Comparison of ENCODE assay signal across 9 mouse cellular contexts in the genomic region with DNA sequence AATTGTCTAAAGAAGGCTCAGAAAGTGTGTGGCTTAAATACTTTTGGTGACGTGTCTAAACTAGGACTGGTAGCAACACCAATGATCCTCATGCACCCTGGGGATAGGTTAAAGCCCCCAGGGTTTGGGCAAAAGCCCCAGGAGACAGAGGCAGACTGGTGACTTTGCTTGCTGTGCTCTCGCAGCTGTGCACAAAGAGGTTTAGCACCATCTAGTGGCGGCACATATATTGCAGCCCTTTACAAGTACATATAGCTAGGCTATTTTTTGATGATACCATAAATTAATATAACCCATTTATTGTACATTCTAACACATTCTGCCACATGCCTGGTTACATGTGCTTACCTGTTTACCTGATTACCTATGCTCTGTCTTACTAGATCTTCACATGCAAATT.
DNase-seq lines count a peak whose midpoint lies in the region; ATAC-seq and TF ChIP-seq lines count a peak whose summit lies in the region.
"Had no signal": no experiment of that assay in that cellular context is flagged by ENCODE, and none has a peak within 500 bp of the region (broad histone marks: within the 10 kb centered on the region; RNA-seq: fewer than 3 reads in every experiment).

No protein-coding gene starts in this region.

- H3K27me3 ChIP-seq in embryonic facial prominence, embryonic 14.5 days (replicated peaks; ENCODE audit: control insufficient read depth, insufficient read depth, low read length): no peaks in the 10 kb centered on the region
- H3K27me3 ChIP-seq in hindbrain, embryonic 15.5 days: no peaks in the 10 kb centered on the region
- no peaks in the 10 kb centered on the region for H3K27me3 ChIP-seq in midbrain, embryonic 14.5 days (ENCODE audit: control insufficient read depth, insufficient read depth, low read length)
- H3K27me3 ChIP-seq: liver, embryonic 15.5 days had no signal

- TF ChIP-seq CTCF in left cerebral cortex, adult 2 months (IDR thresholded peaks at IDR 0.05): peak; percentile 79

- H3K9me3 ChIP-seq in embryonic facial prominence, embryonic 14.5 days (ENCODE audit: control insufficient read depth, low read length): no peaks in the 10 kb centered on the region
- no peaks in the 10 kb centered on the region for H3K9me3 ChIP-seq in hindbrain, embryonic 15.5 days
- no peaks in the 10 kb centered on the region for H3K9me3 ChIP-seq in midbrain, embryonic 14.5 days (ENCODE audit: control insufficient read depth, low read length)
- H3K9me3 ChIP-seq: liver, embryonic 15.5 days had no signal

- H3K27ac ChIP-seq in embryonic facial prominence, embryonic 14.5 days (replicated peaks; ENCODE audit: low read depth, low read length): no peak overlapping the region
- no peak overlapping the region for H3K27ac ChIP-seq in hindbrain, embryonic 15.5 days (replicated peaks)
- no peak overlapping the region for H3K27ac ChIP-seq in left cerebral cortex, adult 2 months
- no peak overlapping the region for H3K27ac ChIP-seq in midbrain, embryonic 14.5 days (replicated peaks; ENCODE audit: low read depth, low read length)
- H3K27ac ChIP-seq: liver, embryonic 15.5 days had no signal

- 0% methylated on average over 3 of the region's 3 CpGs for WGBS in embryonic facial prominence, embryonic 14.5 days
- WGBS in hindbrain, embryonic 15.5 days: 7% methylated on average over 3 of the region's 3 CpGs
- WGBS in midbrain, embryonic 14.5 days: 3% methylated on average over 3 of the region's 3 CpGs

- no peak overlapping the region for H3K4me2 ChIP-seq in embryonic facial prominence, embryonic 14.5 days (ENCODE audit: low read depth, low read length)
- no peak overlapping the region for H3K4me2 ChIP-seq in hindbrain, embryonic 15.5 days
- H3K4me2 ChIP-seq in midbrain, embryonic 14.5 days (ENCODE audit: low read length): no peak overlapping the region
- H3K4me2 ChIP-seq: liver, embryonic 15.5 days had no signal

- no peak overlapping the region for H3K4me3 ChIP-seq in embryonic facial prominence, embryonic 14.5 days (ENCODE audit: low read depth, low read length)
- H3K4me3 ChIP-seq in hindbrain, embryonic 15.5 days: no peak overlapping the region
- H3K4me3 ChIP-seq in left cerebral cortex, adult 2 months: no peak overlapping the region
- H3K4me3 ChIP-seq in midbrain, embryonic 14.5 days (replicated peaks; ENCODE audit: low read depth, low read length): no peak overlapping the region
- H3K4me3 ChIP-seq: liver, embryonic 15.5 days had no signal

- no peaks in the 10 kb centered on the region for H3K36me3 ChIP-seq in embryonic facial prominence, embryonic 14.5 days (ENCODE audit: control insufficient read depth, insufficient read depth, low read length)
- H3K36me3 ChIP-seq in hindbrain, embryonic 15.5 days: no peaks in the 10 kb centered on the region
- no peaks in the 10 kb centered on the region for H3K36me3 ChIP-seq in midbrain, embryonic 14.5 days (ENCODE audit: control insufficient read depth, insufficient read depth, low read length)
- H3K36me3 ChIP-seq: liver, embryonic 15.5 days had no signal

- intact Hi-C loops in left cerebral cortex, adult 2 months (cut with DNase I): loop anchor here (5.0 kb wide), 2 partner anchors 559 to 1694 kb away; no protein-coding TSS in a partner anchor

- peak; percentile 2 for DNase-seq in spleen, adult 12 weeks (ENCODE audit: low spot score)
- no peak for DNase-seq in spleen, postnatal 14 days (ENCODE audit: low spot score in 2 of 2)
- peak; percentile 41 to 48 for DNase-seq in adrenal gland, adult 18-20 months (ENCODE audit: low spot score in 2 of 2)
- peak; percentile 5 for DNase-seq in embryonic facial prominence, embryonic 14.5 days (ENCODE audit: low spot score)
- peak; percentile 11 to 46 for DNase-seq in left cerebral cortex, adult 2 months (ENCODE audit: extremely low spot score in 1 of 2, low spot score in 2 of 2)
- peak; percentile 71 for DNase-seq in midbrain, embryonic 14.5 days
- DNase-seq in thymus, postnatal 14 days: peak; percentile 46

- no peaks in the 10 kb centered on the region for H3K4me1 ChIP-seq in embryonic facial prominence, embryonic 14.5 days (ENCODE audit: control insufficient read depth, insufficient read depth, low read length)
- H3K4me1 ChIP-seq in hindbrain, embryonic 15.5 days (replicated peaks): no peaks in the 10 kb centered on the region
- no peaks in the 10 kb centered on the region for H3K4me1 ChIP-seq in midbrain, embryonic 14.5 days (ENCODE audit: control insufficient read depth, insufficient read depth, low read length)
- H3K4me1 ChIP-seq: liver, embryonic 15.5 days had no signal

- no peak overlapping the region for H3K9ac ChIP-seq in embryonic facial prominence, embryonic 14.5 days (ENCODE audit: low read depth, low read length)
- H3K9ac ChIP-seq in hindbrain, embryonic 15.5 days: no peak overlapping the region
- no peak overlapping the region for H3K9ac ChIP-seq in midbrain, embryonic 14.5 days (replicated peaks; ENCODE audit: low read length)
- H3K9ac ChIP-seq: liver, embryonic 15.5 days had no signal

- no peak for ATAC-seq in embryonic facial prominence, embryonic 14.5 days (ENCODE audit: low read depth)
- ATAC-seq in hindbrain, embryonic 15.5 days (ENCODE audit: low FRiP score, low read depth): peak; percentile 63; the same call in 1 of the 2 replicates
- peak; percentile 58 for ATAC-seq in midbrain, embryonic 14.5 days (ENCODE audit: low FRiP score, low TSS enrichment)

Comparison
In these comparisons a context has a peak if more than half of its experiments do, and no peak if none do; other contexts are left out.
1. DNase-seq: peak in spleen, adult 12 weeks (single experiment), adrenal gland, adult 18-20 months (2 of 2), embryonic facial prominence, embryonic 14.5 days (single experiment), left cerebral cortex, adult 2 months (2 of 2), midbrain, embryonic 14.5 days (single experiment) and thymus, postnatal 14 days (single experiment); none in spleen, postnatal 14 days (0 of 2).